21 mouse cellular contexts compared by ENCODE assay signal in the genomic region with DNA sequence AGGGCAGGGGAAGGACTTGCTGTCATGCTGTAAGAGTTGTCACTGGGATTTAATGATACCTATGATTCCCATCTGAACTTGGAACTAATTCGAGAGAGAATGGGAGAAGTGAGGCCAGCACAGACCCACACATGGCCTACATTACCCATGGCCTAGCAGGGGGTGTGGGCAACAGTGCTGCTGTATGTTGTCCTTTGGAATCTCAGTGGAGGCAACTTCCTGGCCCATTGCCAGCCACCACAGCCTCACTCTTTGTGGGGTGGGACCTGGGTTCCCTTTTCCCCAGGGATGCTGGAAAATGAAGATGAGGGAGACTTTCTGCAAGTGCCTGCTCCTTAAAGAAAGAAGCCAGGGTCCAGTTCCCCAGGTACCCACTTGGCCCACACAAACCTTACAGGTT.
A peak's percentile ranks its signal among the peaks of the same experiment; 100 is the strongest.
DNase-seq lines count a peak whose midpoint lies in the region; TF ChIP-seq lines count a peak whose summit lies in the region.
"Had no signal": no experiment of that assay in that cellular context is flagged by ENCODE, and none has a peak within 500 bp of the region (broad histone marks: within the 10 kb centered on the region; RNA-seq: fewer than 3 reads in every experiment).

No protein-coding gene starts in this region.

- no peaks in the 10 kb centered on the region for H3K36me3 ChIP-seq in heart, embryonic 10.5 days
- H3K36me3 ChIP-seq in heart, adult 2 months (ENCODE audit: control insufficient read depth, insufficient read depth, low read length) = no peaks in the 10 kb centered on the region
- H3K36me3 ChIP-seq: forebrain, embryonic 15.5 days; heart, embryonic 13.5 days; limb, embryonic 15.5 days; liver, embryonic 15.5 days; midbrain, embryonic 15.5 days; neural tube, embryonic 12.5 days had no signal

- DNase-seq in cerebellum, postnatal 10 days = peak; percentile 36 to 47
- no peak for DNase-seq in cerebellum, adult 2 months
- peak; percentile 50 for DNase-seq in heart, embryonic 10.5 days (ENCODE audit: low spot score)
- DNase-seq in heart, adult 2 months = no peak
- DNase-seq in right cerebral cortex, postnatal 14 days = peak; percentile 32
- no peak for DNase-seq in right cerebral cortex, postnatal 4 days
- DNase-seq in right cerebral cortex, postnatal 25 days = peak; percentile 31
- DNase-seq in layer of hippocampus, postnatal 14 days (ENCODE audit: low spot score in 2 of 2) = no peak
- DNase-seq: adrenal gland, postnatal 14 days; cerebellum, adult 9-10 months; heart, postnatal 14 days; lung, postnatal 4 days; thymus, postnatal 14 days had no signal

- WGBS in cerebellum, adult 2 months = 15% methylated on average over 1 of the region's 1 CpGs
- 85% methylated on average over 1 of the region's 1 CpGs for WGBS in heart, embryonic 10.5 days
- 68% methylated on average over 1 of the region's 1 CpGs for WGBS in heart, adult 2 months

- no peak overlapping the region for H3K9ac ChIP-seq in heart, adult 2 months (ENCODE audit: low read depth, low read length)
- H3K9ac ChIP-seq: forebrain, embryonic 15.5 days; heart, embryonic 13.5 days; limb, embryonic 15.5 days; liver, embryonic 15.5 days; midbrain, embryonic 15.5 days; neural tube, embryonic 12.5 days had no signal

- no peak for TF ChIP-seq CTCF in cerebellum, adult 2 months (IDR thresholded peaks at IDR 0.05; ENCODE audit: borderline replicate concordance, insufficient read depth, low read depth, low read length)
- TF ChIP-seq CTCF in heart, adult 2 months (IDR thresholded peaks at IDR 0.05) = no peak

- no peaks in the 10 kb centered on the region for H3K4me1 ChIP-seq in cerebellum, adult 2 months (ENCODE audit: control insufficient read depth, insufficient read depth, low read length)
- H3K4me1 ChIP-seq in heart, embryonic 10.5 days = 0 out of 2 replicates have a peak, but pooled peaks cover 4% of the 10 kb centered on the region
- no peaks in the 10 kb centered on the region for H3K4me1 ChIP-seq in heart, adult 2 months (ENCODE audit: control insufficient read depth, insufficient read depth, low read length)
- H3K4me1 ChIP-seq: heart, embryonic 13.5 days; limb, embryonic 15.5 days; liver, embryonic 15.5 days; midbrain, embryonic 15.5 days; neural tube, embryonic 12.5 days had no signal

- H3K9me3 ChIP-seq in heart, embryonic 10.5 days = no peaks in the 10 kb centered on the region
- H3K9me3 ChIP-seq: forebrain, embryonic 15.5 days; heart, embryonic 13.5 days; limb, embryonic 15.5 days; liver, embryonic 15.5 days; midbrain, embryonic 15.5 days; neural tube, embryonic 12.5 days had no signal

- intact Hi-C loops in heart, adult 2 months (cut with DNase I) = no loop called here

- no peak overlapping the region for H3K27ac ChIP-seq in cerebellum, adult 2 months (ENCODE audit: insufficient read depth, low read length)
- no peak overlapping the region for H3K27ac ChIP-seq in heart, embryonic 10.5 days
- no peak overlapping the region for H3K27ac ChIP-seq in heart, adult 2 months
- H3K27ac ChIP-seq: forebrain, embryonic 15.5 days; heart, embryonic 13.5 days; hindbrain, postnatal 0 days; limb, embryonic 15.5 days; liver, embryonic 15.5 days; midbrain, embryonic 15.5 days; neural tube, embryonic 12.5 days; stomach, postnatal 0 days had no signal

- H3K79me2 ChIP-seq in heart, adult 2 months (replicated peaks; ENCODE audit: control insufficient read depth, insufficient read depth, low read length) = no peaks in the 10 kb centered on the region

- TF ChIP-seq EP300 in heart, adult 2 months (IDR thresholded peaks at IDR 0.05; ENCODE audit: insufficient read depth, low read depth, low read length) = no peak

- TF ChIP-seq POLR2A in cerebellum, adult 2 months (IDR thresholded peaks at IDR 0.05; ENCODE audit: borderline replicate concordance, insufficient read depth, low read length) = no peak
- TF ChIP-seq POLR2A in heart, adult 2 months (IDR thresholded peaks at IDR 0.05; ENCODE audit: insufficient read depth, low read depth, low read length) = no peak

- no peaks in the 10 kb centered on the region for H3K27me3 ChIP-seq in cerebellum, adult 2 months (ENCODE audit: control insufficient read depth, insufficient read depth, low read length)
- no peaks in the 10 kb centered on the region for H3K27me3 ChIP-seq in heart, embryonic 10.5 days (ENCODE audit: insufficient read depth, poor library complexity, severe bottlenecking)
- H3K27me3 ChIP-seq in heart, adult 2 months (ENCODE audit: control insufficient read depth, insufficient read depth, low read length) = no peaks in the 10 kb centered on the region
- H3K27me3 ChIP-seq: forebrain, embryonic 15.5 days; heart, embryonic 13.5 days; limb, embryonic 15.5 days; liver, embryonic 15.5 days; midbrain, embryonic 15.5 days; neural tube, embryonic 12.5 days had no signal

- H3K4me3 ChIP-seq in cerebellum, adult 2 months (replicated peaks; ENCODE audit: insufficient read depth, low read depth, low read length) = no peak overlapping the region
- no peak overlapping the region for H3K4me3 ChIP-seq in heart, embryonic 10.5 days
- no peak overlapping the region for H3K4me3 ChIP-seq in heart, adult 2 months
- H3K4me3 ChIP-seq: forebrain, embryonic 15.5 days; heart, embryonic 13.5 days; limb, embryonic 15.5 days; liver, embryonic 15.5 days; midbrain, embryonic 15.5 days; neural tube, embryonic 12.5 days had no signal

Comparison
In these comparisons a context has a peak if more than half of its experiments do, and no peak if none do; other contexts are left out.
1. DNase-seq: peak in cerebellum, postnatal 10 days (2 of 2), heart, embryonic 10.5 days (single experiment), right cerebral cortex, postnatal 14 days (single experiment) and right cerebral cortex, postnatal 25 days (single experiment); none in cerebellum, adult 2 months (0 of 2), heart, adult 2 months (0 of 2), right cerebral cortex, postnatal 4 days (single experiment) and layer of hippocampus, postnatal 14 days (0 of 2).